Mouse (Mus musculus): Measurements from ENCODE around the gene Neurl1b. TPM values are rescaled to one million over a fixed set of nuclear protein-coding genes. Genes with fewer than 3 reads are reported as not detected.

The Neurl1b gene
- 10.6 and 40.4 TPM in 2 replicates for polyA plus RNA-seq (2012; rRNA removed; ENCODE audit: low replicate concordance)

DNA sequence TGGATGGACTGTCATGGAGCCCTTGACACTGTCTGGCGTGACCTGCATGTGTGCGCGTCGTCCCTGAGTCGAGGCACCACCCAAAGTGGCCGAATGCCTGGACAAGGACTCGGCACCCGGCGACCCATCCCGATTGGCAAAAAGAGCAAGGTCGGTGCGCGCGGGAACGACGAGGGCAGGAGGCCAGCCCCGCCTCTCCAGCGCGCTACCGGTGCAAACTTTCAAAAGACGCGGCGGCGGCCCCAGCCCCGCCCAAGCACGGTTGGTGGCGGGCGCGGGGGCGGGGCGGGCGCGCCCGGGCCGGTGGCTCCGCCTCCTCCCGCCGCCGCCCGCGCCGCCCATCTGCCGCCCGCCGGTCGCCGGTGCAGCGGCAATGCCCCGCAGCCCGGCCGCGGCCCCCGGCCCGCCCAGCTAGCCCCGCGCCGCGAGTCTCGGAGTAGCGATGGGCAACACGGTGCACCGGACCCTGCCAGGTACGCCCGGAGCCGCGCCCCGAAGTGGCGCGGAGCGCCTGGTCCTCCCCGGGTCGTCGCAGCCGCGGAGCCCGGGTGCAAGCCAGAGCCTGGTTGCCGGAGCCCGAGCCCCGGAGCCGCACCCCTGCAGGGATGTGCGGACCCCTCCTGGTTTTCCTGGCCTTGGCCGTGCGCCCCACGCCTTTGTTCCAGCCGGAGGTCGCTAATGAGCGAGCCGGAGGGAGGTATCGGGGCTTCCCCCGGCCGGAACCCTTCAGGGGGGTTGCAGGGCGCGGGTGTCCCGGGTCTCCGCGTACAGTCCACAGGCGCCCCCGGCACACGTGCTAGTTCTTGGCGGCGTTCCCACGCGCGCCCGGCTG lies at the start of gene Neurl1b:
Neurl1b (plus strand) TSS at position 307 of the 832 bp plus-strand sequence.

Other genes starting within 250 kb of the Neurl1b start
- 0.37 TPM in 1 of 2 replicates, not detected in the other for gene Pdia2, start 215.7 kb upstream of the Neurl1b start, polyA plus RNA-seq (2012; rRNA removed; ENCODE audit: low replicate concordance)
- 16.1 and 22.3 TPM in 2 replicates for gene Rgs11, start 211.9 kb upstream of the Neurl1b start, polyA plus RNA-seq (2012; rRNA removed; ENCODE audit: low replicate concordance)
- 0.41 and 1.6 TPM in 2 replicates for gene Arhgdig, start 207.0 kb upstream of the Neurl1b start, polyA plus RNA-seq (2012; rRNA removed; ENCODE audit: low replicate concordance)
- 72.7 and 103 TPM in 2 replicates for gene Fam234a, start 170.6 kb upstream of the Neurl1b start, polyA plus RNA-seq (2012; rRNA removed; ENCODE audit: low replicate concordance)
- 17.6 and 23.1 TPM in 2 replicates for gene Luc7l, start 161.9 kb upstream of the Neurl1b start, polyA plus RNA-seq (2012; rRNA removed; ENCODE audit: low replicate concordance)
- 148 and 239 TPM in 2 replicates for gene Ergic1, start 146.7 kb downstream of the Neurl1b start, polyA plus RNA-seq (2012; rRNA removed; ENCODE audit: low replicate concordance)
- gene Dusp1, start 147.3 kb downstream of the Neurl1b start, polyA plus RNA-seq (2012; rRNA removed; ENCODE audit: low replicate concordance): 66.0 and 82.9 TPM in 2 replicates
- gene Atp6v0e, start 248.4 kb downstream of the Neurl1b start, polyA plus RNA-seq (2012; rRNA removed; ENCODE audit: low replicate concordance): 178 and 347 TPM in 2 replicates